Mouse (Mus musculus) intestine, postnatal 0 days (tissue): ENCODE data around the gene Helz. TPM values are rescaled to one million over a fixed set of nuclear protein-coding genes. Genes with fewer than 3 reads are reported as not detected.

Source experiments
- ATAC-seq: fragments of 200-750 bp; cut with Nextera tagmentation; 2 replicates; pipeline ENCODE4 v1.8.0; 2017; ENCODE audit warnings: mild to moderate bottlenecking, moderate TSS enrichment, moderate library complexity
- H3K27ac ChIP-seq: fragments of 300-500 bp; sonication (generic); 2 replicates; pipeline ENCODE4 v1.5.1; 2014; ENCODE audit warnings: mild to moderate bottlenecking, low read depth, low read length, moderate library complexity
- H3K27me3 ChIP-seq: fragments of 300-500 bp; sonication (generic); replicated peaks from 2 replicates; pipeline ENCODE4 v1.6.1; 2014; ENCODE audit warnings: low read length, mixed read lengths; ENCODE audit not compliant: control insufficient read depth, insufficient read depth
- H3K36me3 ChIP-seq: fragments of 300-500 bp; sonication (generic); 2 replicates; pipeline ENCODE4 v1.6.1; 2014; ENCODE audit warnings: mild to moderate bottlenecking, moderate library complexity; ENCODE audit not compliant: control insufficient read depth, insufficient read depth
- H3K4me1 ChIP-seq: fragments of 300-500 bp; sonication (generic); replicated peaks from 2 replicates; pipeline ENCODE4 v1.6.1; 2014; ENCODE audit warnings: antibody characterized with exemption, low read length, mixed read lengths; ENCODE audit not compliant: control insufficient read depth, insufficient read depth
- H3K4me2 ChIP-seq: fragments of 300-500 bp; sonication (generic); replicated peaks from 2 replicates; pipeline ENCODE4 v1.6.1; 2014; ENCODE audit warnings: low read depth, mild to moderate bottlenecking, moderate library complexity
- H3K4me3 ChIP-seq: fragments of 300-500 bp; sonication (generic); 2 replicates; pipeline ENCODE4 v1.5.1; 2014; ENCODE audit warnings: low read depth, low read length
- H3K9ac ChIP-seq: fragments of 300-500 bp; sonication (generic); 2 replicates; pipeline ENCODE4 v1.6.1; 2014; ENCODE audit warnings: mild to moderate bottlenecking, low read depth, low read length
- H3K9me3 ChIP-seq: fragments of 300-500 bp; sonication (generic); 2 replicates; pipeline ENCODE4 v1.6.1; 2016; ENCODE audit warnings: mixed run types; ENCODE audit not compliant: control insufficient read depth
- CTCF ChIP-seq: sonication (generic); IDR thresholded peaks from 2 replicates; pipeline ENCODE4 v1.5.1; 2016; ENCODE audit warnings: low read depth, mild to moderate bottlenecking, control low read depth, antibody characterized with exemption, moderate library complexity
- WGBS: fragments of 180-500 bp; shearing (Covaris S2); extraction: QIAGEN DNeasy Blood & Tissue Kit; methylation state at CpG from one replicate; pipeline ENCODE4 v1.1.7; 2014; 5-methylcytosine and 5-hydroxymethylcytosine counted together
- polyA plus RNA-seq: library from polyadenylated mRNA; unstranded; fragments of >200 nt; fragmentation: Nextera tagmentation; extraction: Ambion mirVana; gene quantifications from 2 replicates; pipeline ENCODE4 v1.2.1, GENCODE M21; 2015

Helz gene
- polyA plus RNA-seq, 1 experiment from 2014 or later, result 5.7 TPM

DNA sequence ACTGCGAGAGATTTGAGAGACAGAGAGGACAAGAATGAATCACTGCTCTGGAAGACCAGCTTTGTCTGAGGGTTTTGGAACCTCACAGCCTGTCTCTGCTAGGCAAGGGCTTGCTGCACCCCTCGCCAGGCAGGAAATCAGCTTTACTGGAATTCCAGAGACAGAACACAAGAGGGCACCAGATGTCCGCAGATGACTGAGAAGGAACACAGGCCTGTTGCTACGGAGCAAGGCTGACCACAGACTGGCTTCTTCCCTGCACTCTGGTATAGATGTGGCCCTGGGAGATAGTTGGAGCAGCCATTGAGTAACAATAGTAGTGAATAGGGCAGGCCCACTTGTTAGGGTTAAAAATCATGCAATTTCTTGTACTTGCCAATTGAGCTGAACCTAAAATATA is 81.8 kb downstream of the Helz start:
- no peak overlapping the region for H3K4me2 ChIP-seq
- H3K4me1 ChIP-seq, result no peaks in the 10 kb centered on the region
- no peak overlapping the region for H3K4me3 ChIP-seq
- peak; percentile 83 for TF ChIP-seq CTCF
- no peaks in the 10 kb centered on the region for H3K27me3 ChIP-seq
- H3K9me3 ChIP-seq, result no peaks in the 10 kb centered on the region
- H3K9ac ChIP-seq, result no peak overlapping the region
- WGBS, result 45% methylated on average over 4 of the region's 4 CpGs
- H3K36me3 ChIP-seq, result peaks cover 41% of the 10 kb centered on the region
- no peak for ATAC-seq
- H3K27ac ChIP-seq, result no peak overlapping the region

DNA sequence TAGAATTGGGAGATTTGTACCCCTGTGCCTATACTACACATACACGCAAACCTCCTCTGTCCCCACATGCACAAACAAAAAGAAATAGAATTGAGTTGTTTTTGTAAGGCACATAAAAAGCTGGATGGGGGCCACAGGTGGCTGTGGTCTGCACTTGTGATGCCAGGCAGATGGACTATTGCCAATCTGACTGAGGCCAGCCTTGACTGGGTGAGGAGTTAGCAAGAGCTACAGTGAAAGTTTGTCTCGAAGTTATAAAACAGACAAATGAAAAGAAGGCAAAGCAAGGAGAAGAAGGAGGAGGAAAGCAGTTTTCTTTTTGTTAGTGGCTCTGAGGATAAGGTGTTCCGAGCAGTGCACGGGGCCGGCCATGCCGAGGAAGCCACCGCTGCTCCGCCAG is 82.2 kb downstream of the Helz start:
- WGBS, result 70% methylated on average over 8 of the region's 8 CpGs
- Histone ChIP-seq H3K4me1 (no peaks in the 10 kb centered on the region), H3K9me3 (no peaks in the 10 kb centered on the region), H3K27ac (no peak overlapping the region), H3K36me3 (peaks cover 46% of the 10 kb centered on the region), H3K27me3 (no peaks in the 10 kb centered on the region), H3K4me3 (no peak overlapping the region), H3K4me2 (no peak overlapping the region), H3K9ac (no peak overlapping the region)
- no peak for ATAC-seq
- TF ChIP-seq CTCF, result no peak

GRCm38 (mm10) chr11:107631124-107631523 is 83.4 kb downstream of the Helz start:
- Histone ChIP-seq H3K9ac (no peak overlapping the region), H3K9me3 (no peaks in the 10 kb centered on the region), H3K4me3 (no peak overlapping the region), H3K27ac (no peak overlapping the region), H3K4me1 (no peaks in the 10 kb centered on the region), H3K36me3 (peaks cover 56% of the 10 kb centered on the region), H3K4me2 (no peak overlapping the region), H3K27me3 (no peaks in the 10 kb centered on the region)
- no peak for TF ChIP-seq CTCF
- no peak for ATAC-seq
- WGBS, result 81% methylated on average over 7 of the region's 7 CpGs

DNA sequence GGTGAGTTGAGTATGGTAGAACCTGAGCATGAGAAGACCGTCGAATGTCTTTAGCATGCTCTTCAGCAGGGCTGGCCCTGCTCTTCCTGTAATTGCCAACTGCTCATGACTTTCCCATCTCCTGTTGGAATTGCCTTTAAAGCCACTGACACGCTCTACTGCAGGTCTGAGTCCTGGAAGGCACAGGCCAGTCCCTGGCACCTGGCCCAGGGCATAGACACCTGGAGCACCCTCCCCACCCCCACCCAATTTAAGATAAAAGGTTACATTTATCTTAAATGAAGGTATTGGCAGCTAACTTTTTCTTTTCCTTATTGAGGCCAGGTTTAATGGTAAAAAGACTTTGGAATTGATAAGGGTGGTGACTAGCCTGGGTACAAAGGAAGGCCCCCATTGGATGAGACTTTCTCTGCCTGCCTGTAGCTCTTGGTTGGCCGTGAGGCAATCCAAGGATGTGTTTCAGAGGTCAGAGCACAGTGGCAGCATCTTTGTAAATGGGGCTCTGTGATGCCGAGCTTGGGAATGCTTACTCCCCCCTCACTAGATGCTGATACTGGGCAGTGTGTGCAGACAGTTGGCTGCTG is 85.9 kb downstream of the Helz start:
- peaks cover 63% of the 10 kb centered on the region for H3K36me3 ChIP-seq
- 0 out of 2 replicates have a peak overlapping the region, but pooled peaks have one; percentile 35 for H3K27ac ChIP-seq
- ATAC-seq, result peak; percentile 91
- no peaks in the 10 kb centered on the region for H3K9me3 ChIP-seq
- no peak overlapping the region for H3K4me3 ChIP-seq
- no peak for TF ChIP-seq CTCF
- no peaks in the 10 kb centered on the region for H3K4me1 ChIP-seq
- WGBS, result 62% methylated on average over 5 of the region's 5 CpGs
- no peak overlapping the region for H3K9ac ChIP-seq
- H3K4me2 ChIP-seq, result no peak overlapping the region
- no peaks in the 10 kb centered on the region for H3K27me3 ChIP-seq

GRCm38 (mm10) chr11:107638137-107638536 is 90.4 kb downstream of the Helz start:
- Histone ChIP-seq H3K36me3 (peaks cover 74% of the 10 kb centered on the region), H3K27ac (no peak overlapping the region), H3K4me2 (no peak overlapping the region), H3K27me3 (no peaks in the 10 kb centered on the region), H3K9ac (no peak overlapping the region), H3K4me3 (no peak overlapping the region), H3K4me1 (no peaks in the 10 kb centered on the region), H3K9me3 (no peaks in the 10 kb centered on the region)
- 75% methylated on average over 5 of the region's 5 CpGs for WGBS
- ATAC-seq, result no peak
- TF ChIP-seq CTCF, result no peak

- no peaks in the 10 kb centered on the region for H3K9me3 ChIP-seq
- H3K4me1 ChIP-seq, result no peaks in the 10 kb centered on the region
- no peak overlapping the region for H3K4me2 ChIP-seq
- peaks cover 73% of the 10 kb centered on the region for H3K36me3 ChIP-seq
- ATAC-seq, result no peak
- 94% methylated on average over 2 of the region's 2 CpGs for WGBS
- no peak overlapping the region for H3K4me3 ChIP-seq
- H3K27ac ChIP-seq, result no peak overlapping the region
- no peak overlapping the region for H3K9ac ChIP-seq
- no peak for TF ChIP-seq CTCF
- H3K27me3 ChIP-seq, result no peaks in the 10 kb centered on the region
Observed at GRCm38 (mm10) chr11:107639657-107640056, 91.9 kb downstream of the Helz start.

DNA sequence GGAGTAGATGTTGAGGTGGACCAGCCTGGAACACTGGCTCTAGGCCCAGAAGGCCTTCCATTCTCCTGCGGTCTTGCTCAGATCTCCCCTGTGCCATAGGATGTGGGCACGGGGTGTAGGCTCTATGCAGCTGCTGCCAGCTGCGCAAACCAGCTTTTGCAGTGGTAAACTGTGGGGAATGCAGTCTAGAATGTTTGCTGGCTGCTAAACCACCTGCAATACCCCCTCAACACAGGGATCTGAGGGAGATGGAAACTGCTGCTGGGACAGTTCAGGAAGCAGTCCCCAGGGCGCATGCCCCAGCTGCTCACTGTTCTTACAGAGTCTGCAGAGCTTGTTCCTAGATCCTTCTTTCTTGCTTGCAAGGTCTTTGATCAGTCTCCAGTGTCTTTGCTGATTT is 96.7 kb downstream of the Helz start:
- WGBS, result 91% methylated on average over 4 of the region's 4 CpGs
- Histone ChIP-seq H3K4me1 (no peaks in the 10 kb centered on the region), H3K36me3 (peaks cover 74% of the 10 kb centered on the region)

More for the DNA sequence above, 96.7 kb downstream of the Helz start:
- no peak overlapping the region for H3K4me3 ChIP-seq
- no peaks in the 10 kb centered on the region for H3K9me3 ChIP-seq
- no peaks in the 10 kb centered on the region for H3K27me3 ChIP-seq
- TF ChIP-seq CTCF, result no peak
- H3K4me2 ChIP-seq, result no peak overlapping the region
- no peak overlapping the region for H3K9ac ChIP-seq
- H3K27ac ChIP-seq, result no peak overlapping the region
- ATAC-seq, result no peak
